Mouse (Mus musculus): ENCODE measurements at regions not wholly inside any gene's neighbourhood (a gene's known extent, or its start where the extent isn't known, plus 50 kb on each side); places are given as distances from the start of the nearest gene placed in this dataset.

- TF ChIP-seq EP300 (IDR thresholded peaks at IDR 0.05; ENCODE audit: low read depth) (peak; percentile 96), CTCF (IDR thresholded peaks at IDR 0.05; ENCODE audit: low read depth) (no peak)
Measured at GRCm38 (mm10) chr12:32110903-32111302, 49.8 kb upstream of the Prkar2b start.
